Mouse (Mus musculus): ENCODE data around the gene 4930512M02Rik.

The 4930512M02Rik gene

GRCm38 (mm10) chr11:11565146-11565820 is 62.4 kb downstream of the 4930512M02Rik start:
- CTCF ChIA-PET, result no interaction called here

GRCm38 (mm10) chr11:11564266-11565044 is 63.2 kb downstream of the 4930512M02Rik start:
- CTCF ChIA-PET, result interaction anchor here (0.5 kb wide), 1 partner anchor 27 kb away, joined by 3 read pairs; no protein-coding TSS in a partner anchor

- CTCF ChIA-PET, result interaction anchor here (0.5 to 0.6 kb wide), 3 partner anchors 23 to 200 kb away, joined by 3 to 12 read pairs (median 9); no protein-coding TSS in a partner anchor
These were observed 66.5 kb downstream of the 4930512M02Rik start for GRCm38 (mm10) chr11:11561118-11561517.

GRCm38 (mm10) chr11:11559099-11559686 is 68.4 kb downstream of the 4930512M02Rik start:
- CTCF ChIA-PET, result no interaction called here

- CTCF ChIA-PET, result interaction anchor here (0.5 to 1.3 kb wide), 2 partner anchors 75 to 230 kb away, joined by 4 to 5 read pairs; no protein-coding TSS in a partner anchor
These were observed 69.0 kb downstream of the 4930512M02Rik start for GRCm38 (mm10) chr11:11558662-11559061.

GRCm38 (mm10) chr11:11557173-11557967 is 70.3 kb downstream of the 4930512M02Rik start:
- CTCF ChIA-PET, result interaction anchor here (0.6 to 1.5 kb wide), 6 partner anchors 28 to 232 kb away, joined by 3 to 5 read pairs (median 3); partner anchors contain the start of genes Spata48 and Zpbp

- CTCF ChIA-PET, result interaction anchor here (0.7 to 1.1 kb wide), 2 partner anchors 188 to 190 kb away, joined by 5 to 10 read pairs; no protein-coding TSS in a partner anchor
These were observed 71.4 kb downstream of the 4930512M02Rik start for GRCm38 (mm10) chr11:11556186-11556585.

GRCm38 (mm10) chr11:11555563-11555962 is 72.1 kb downstream of the 4930512M02Rik start:
- CTCF ChIA-PET, result interaction anchor here (0.6 to 1.1 kb wide), 2 partner anchors 190 to 227 kb away, joined by 5 to 10 read pairs; no protein-coding TSS in a partner anchor

- CTCF ChIA-PET, result no interaction called here
These were observed 79.9 kb downstream of the 4930512M02Rik start for GRCm38 (mm10) chr11:11547597-11548240.

GRCm38 (mm10) chr11:11546903-11547511 is 80.6 kb downstream of the 4930512M02Rik start:
- CTCF ChIA-PET, result interaction anchor here (0.5 kb wide), 1 partner anchor 10 kb away, joined by 3 read pairs; no protein-coding TSS in a partner anchor

- CTCF ChIA-PET, result interaction anchor here (0.6 kb wide), 1 partner anchor 75 kb away, joined by 3 read pairs; no protein-coding TSS in a partner anchor
These were observed 81.7 kb downstream of the 4930512M02Rik start for GRCm38 (mm10) chr11:11545948-11546347.
